Mouse (Mus musculus) lung, adult 2 months (tissue): ENCODE measurements around the gene Tmem174.

Source experiments
- CTCF ChIP-seq: fragments of 200-500 bp; IDR thresholded peaks from 2 replicates; pipeline ENCODE4 v1.5.1; 2011; ENCODE audit warnings: mild to moderate bottlenecking, low read length, control low read depth; ENCODE audit not compliant: insufficient read depth
- POLR2A ChIP-seq: fragments of 200-500 bp; IDR thresholded peaks from 2 replicates; pipeline ENCODE4 v1.6.1; 2011; ENCODE audit warnings: low read depth, mild to moderate bottlenecking, control low read depth, low read length, borderline replicate concordance; ENCODE audit errors: extremely low read depth

GRCm38 (mm10) chr13:98624506-98624905 lies 12.7 kb downstream of the Tmem174 start:
- TF ChIP-seq CTCF (no peak), POLR2A (no peak)
